Mouse (Mus musculus): ENCODE results near the gene Mbd5. TPM values are rescaled to one million over a fixed set of nuclear protein-coding genes. Genes with fewer than 3 reads are reported as not detected.
A peak's percentile ranks its signal among the peaks of the same experiment; 100 is the strongest.

Mbd5 gene
- polyA plus RNA-seq, 1 experiment from 2014 or later = 5.4 TPM

GRCm38 (mm10) chr2:49358128-49358814 is 409.0 kb downstream of the Mbd5 start:
- H3K9ac ChIP-seq (replicated peaks) = no peak overlapping the region
- H3K27me3 ChIP-seq (ENCODE audit: insufficient read depth, low read length) = no peaks in the 10 kb centered on the region
- TF ChIP-seq CTCF (IDR thresholded peaks at IDR 0.05; ENCODE audit: low read depth) (no peak), EP300 (IDR thresholded peaks at IDR 0.05; ENCODE audit: low read depth) (no peak)
- H3K36me3 ChIP-seq (replicated peaks; ENCODE audit: insufficient read depth, low read length) = no peaks in the 10 kb centered on the region
- DNase-seq (no peak), ATAC-seq (no peak)
- no peak overlapping the region for H3K27ac ChIP-seq (ENCODE audit: low read depth)
- H3K4me2 ChIP-seq (ENCODE audit: low read depth, low read length) = no peak overlapping the region
- no peaks in the 10 kb centered on the region for H3K4me1 ChIP-seq (ENCODE audit: insufficient read depth)
- H3K4me3 ChIP-seq (ENCODE audit: low read depth, low read length) = no peak overlapping the region
- 68% methylated on average over 7 of the region's 7 CpGs for WGBS (ENCODE audit: insufficient replicate concordance)
- no peaks in the 10 kb centered on the region for H3K9me3 ChIP-seq (ENCODE audit: low read length)

DNA sequence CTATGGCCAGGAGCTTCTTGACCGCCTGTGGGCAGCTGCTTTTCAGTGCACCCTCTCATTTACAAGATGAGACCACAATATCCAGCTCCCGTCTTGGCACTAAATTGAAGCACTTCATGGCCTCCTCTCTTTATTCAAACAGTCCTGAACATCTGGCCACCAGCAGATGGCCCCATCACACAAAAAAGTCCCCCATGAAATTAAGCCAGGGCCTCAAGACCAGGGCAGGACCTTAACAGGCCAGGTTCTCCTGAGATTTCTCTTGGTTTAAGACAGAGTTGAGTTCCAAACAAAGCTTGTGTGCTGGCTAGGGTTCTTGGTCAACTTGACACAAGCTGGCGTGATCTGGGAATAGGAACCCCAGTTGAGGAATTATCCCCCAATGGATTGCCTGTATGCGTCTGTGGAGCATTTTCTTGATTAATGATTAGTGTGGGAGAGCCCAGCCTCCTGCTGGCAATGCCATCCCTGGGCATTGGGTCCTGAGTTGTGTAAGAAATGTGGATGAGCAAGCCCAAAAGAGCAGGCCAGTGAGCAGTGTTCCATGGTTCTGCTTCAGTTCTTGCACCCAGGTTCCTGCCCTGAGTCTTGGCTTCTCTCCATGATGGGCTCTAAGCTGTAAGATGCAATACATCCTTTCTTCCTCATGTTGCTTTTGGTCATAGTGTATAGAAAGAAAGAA is 409.7 kb downstream of the Mbd5 start:
- Histone ChIP-seq H3K4me3 (ENCODE audit: low read depth, low read length) (no peak overlapping the region), H3K27ac (ENCODE audit: low read depth) (no peak overlapping the region), H3K4me2 (ENCODE audit: low read depth, low read length) (no peak overlapping the region), H3K36me3 (replicated peaks; ENCODE audit: insufficient read depth, low read length) (no peaks in the 10 kb centered on the region), H3K4me1 (ENCODE audit: insufficient read depth) (no peaks in the 10 kb centered on the region), H3K9me3 (ENCODE audit: low read length) (no peaks in the 10 kb centered on the region), H3K9ac (replicated peaks) (no peak overlapping the region), H3K27me3 (ENCODE audit: insufficient read depth, low read length) (no peaks in the 10 kb centered on the region)
- WGBS (ENCODE audit: insufficient replicate concordance) = 60% methylated on average over 4 of the region's 4 CpGs
- TF ChIP-seq EP300 (IDR thresholded peaks at IDR 0.05; ENCODE audit: low read depth) = no peak
- peak; percentile 71 for TF ChIP-seq CTCF (IDR thresholded peaks at IDR 0.05; ENCODE audit: low read depth)
- DNase-seq (peak; percentile 44), ATAC-seq (no peak)

DNA sequence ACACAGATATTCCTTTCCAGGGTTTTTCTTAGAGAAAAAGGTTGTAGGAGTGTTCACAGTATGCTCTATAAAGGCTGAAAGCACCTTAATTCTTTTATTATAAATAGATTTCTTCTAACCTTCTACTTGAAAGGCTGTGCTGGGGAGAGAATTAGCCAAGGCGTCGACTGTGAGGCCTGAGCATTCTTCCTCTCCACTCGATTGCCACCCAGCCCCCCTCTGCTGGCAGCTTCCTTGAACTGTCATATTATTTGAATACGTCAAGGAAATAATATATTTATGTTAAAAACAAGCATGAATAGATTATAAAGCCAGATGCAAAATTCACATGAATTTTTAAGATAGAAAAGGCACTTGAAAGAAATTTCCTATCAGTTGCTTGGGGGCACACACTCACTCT is 410.4 kb downstream of the Mbd5 start:
- H3K9ac ChIP-seq (replicated peaks) = no peak overlapping the region
- no peak overlapping the region for H3K4me3 ChIP-seq (ENCODE audit: low read depth, low read length)
- H3K36me3 ChIP-seq (replicated peaks; ENCODE audit: insufficient read depth, low read length) = no peaks in the 10 kb centered on the region
- H3K27me3 ChIP-seq (ENCODE audit: insufficient read depth, low read length) = no peaks in the 10 kb centered on the region
- 49% methylated on average over 4 of the region's 4 CpGs for WGBS (ENCODE audit: insufficient replicate concordance)
- no peaks in the 10 kb centered on the region for H3K4me1 ChIP-seq (ENCODE audit: insufficient read depth)
- DNase-seq (no peak), ATAC-seq (no peak)
- TF ChIP-seq CTCF (IDR thresholded peaks at IDR 0.05; ENCODE audit: low read depth) (0 out of 2 replicates have a peak, but pooled peaks have one; percentile 11), EP300 (IDR thresholded peaks at IDR 0.05; ENCODE audit: low read depth) (no peak)
- no peak overlapping the region for H3K27ac ChIP-seq (ENCODE audit: low read depth)
- no peak overlapping the region for H3K4me2 ChIP-seq (ENCODE audit: low read depth, low read length)
- H3K9me3 ChIP-seq (ENCODE audit: low read length) = no peaks in the 10 kb centered on the region

DNA sequence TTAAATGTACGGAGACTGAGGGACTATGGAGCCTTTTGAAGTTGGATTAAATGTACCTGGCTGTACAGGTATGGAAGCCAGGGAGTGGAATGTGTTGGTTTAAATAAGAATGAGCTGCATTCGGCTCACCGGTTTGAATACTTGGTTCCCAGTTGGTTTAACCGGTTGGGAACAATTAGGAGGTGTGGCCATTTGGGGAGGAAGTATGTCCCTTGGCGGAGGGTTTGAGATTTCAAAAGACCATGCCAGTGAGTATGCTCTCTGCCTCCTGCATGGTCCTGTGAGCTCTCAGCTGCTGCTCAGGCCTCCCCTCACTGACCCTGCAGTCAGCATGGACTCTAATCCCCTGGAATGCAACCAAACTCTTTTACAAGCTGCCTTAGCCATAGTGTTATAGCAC is 415.2 kb downstream of the Mbd5 start:
- TF ChIP-seq EP300 (IDR thresholded peaks at IDR 0.05; ENCODE audit: low read depth) (no peak), CTCF (IDR thresholded peaks at IDR 0.05; ENCODE audit: low read depth) (no peak)
- 49% methylated on average over 5 of the region's 5 CpGs for WGBS (ENCODE audit: insufficient replicate concordance)
- H3K9me3 ChIP-seq (ENCODE audit: low read length) = no peaks in the 10 kb centered on the region

GRCm38 (mm10) chr2:49366878-49367545 is 417.7 kb downstream of the Mbd5 start:
- H3K27me3 ChIP-seq (ENCODE audit: insufficient read depth, low read length) = no peaks in the 10 kb centered on the region
- DNase-seq (no peak), ATAC-seq (no peak)
- no peak overlapping the region for H3K27ac ChIP-seq (ENCODE audit: low read depth)
- 77% methylated on average over 14 of the region's 14 CpGs for WGBS (ENCODE audit: insufficient replicate concordance)
- no peak overlapping the region for H3K4me3 ChIP-seq (ENCODE audit: low read depth, low read length)
- no peaks in the 10 kb centered on the region for H3K9me3 ChIP-seq (ENCODE audit: low read length)
- TF ChIP-seq EP300 (IDR thresholded peaks at IDR 0.05; ENCODE audit: low read depth) (no peak), CTCF (IDR thresholded peaks at IDR 0.05; ENCODE audit: low read depth) (no peak)
- no peak overlapping the region for H3K4me2 ChIP-seq (ENCODE audit: low read depth, low read length)
- no peak overlapping the region for H3K9ac ChIP-seq (replicated peaks)
- no peaks in the 10 kb centered on the region for H3K36me3 ChIP-seq (replicated peaks; ENCODE audit: insufficient read depth, low read length)
- H3K4me1 ChIP-seq (ENCODE audit: insufficient read depth) = no peaks in the 10 kb centered on the region

More for the DNA sequence above, 415.2 kb downstream of the Mbd5 start:
- Histone ChIP-seq H3K4me2 (ENCODE audit: low read depth, low read length) (no peak overlapping the region), H3K36me3 (replicated peaks; ENCODE audit: insufficient read depth, low read length) (no peaks in the 10 kb centered on the region), H3K4me3 (ENCODE audit: low read depth, low read length) (no peak overlapping the region), H3K27me3 (ENCODE audit: insufficient read depth, low read length) (no peaks in the 10 kb centered on the region), H3K27ac (ENCODE audit: low read depth) (no peak overlapping the region), H3K9ac (replicated peaks) (no peak overlapping the region), H3K4me1 (ENCODE audit: insufficient read depth) (no peaks in the 10 kb centered on the region)
- DNase-seq = no peak
- no peak for ATAC-seq

DNA sequence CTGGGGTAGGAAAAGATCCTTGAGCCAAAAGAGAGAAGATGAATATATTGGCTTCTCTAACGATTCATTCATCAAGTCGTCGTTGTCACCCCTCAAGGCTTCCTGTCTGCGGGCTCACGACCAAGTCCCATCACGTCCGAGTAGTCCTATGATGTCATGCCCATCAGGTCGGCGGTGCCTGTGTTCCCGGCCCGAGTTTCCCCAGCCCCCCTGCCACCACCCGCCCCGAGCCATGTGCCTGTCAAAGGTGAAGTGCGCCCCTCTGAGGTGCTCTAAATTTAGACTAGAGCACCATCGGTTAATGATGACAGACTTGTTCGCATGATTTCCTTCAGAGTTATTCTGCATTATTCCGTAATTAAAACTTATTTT is 418.2 kb downstream of the Mbd5 start:
- no peak overlapping the region for H3K4me3 ChIP-seq (ENCODE audit: low read depth, low read length)
- no peaks in the 10 kb centered on the region for H3K9me3 ChIP-seq (ENCODE audit: low read length)
- ATAC-seq (no peak), DNase-seq (no peak)
- no peak overlapping the region for H3K9ac ChIP-seq (replicated peaks)
- no peaks in the 10 kb centered on the region for H3K36me3 ChIP-seq (replicated peaks; ENCODE audit: insufficient read depth, low read length)
- H3K4me1 ChIP-seq (ENCODE audit: insufficient read depth) = no peaks in the 10 kb centered on the region
- no peaks in the 10 kb centered on the region for H3K27me3 ChIP-seq (ENCODE audit: insufficient read depth, low read length)
- 65% methylated on average over 17 of the region's 17 CpGs for WGBS (ENCODE audit: insufficient replicate concordance)
- H3K4me2 ChIP-seq (ENCODE audit: low read depth, low read length) = no peak overlapping the region
- TF ChIP-seq EP300 (IDR thresholded peaks at IDR 0.05; ENCODE audit: low read depth) = no peak
- TF ChIP-seq CTCF (IDR thresholded peaks at IDR 0.05; ENCODE audit: low read depth) = no peak
- H3K27ac ChIP-seq (ENCODE audit: low read depth) = no peak overlapping the region

Data from liver, postnatal 0 days (tissue).